Mouse (Mus musculus): Measurements from ENCODE around the gene Tor1a.

Tor1a gene

DNA sequence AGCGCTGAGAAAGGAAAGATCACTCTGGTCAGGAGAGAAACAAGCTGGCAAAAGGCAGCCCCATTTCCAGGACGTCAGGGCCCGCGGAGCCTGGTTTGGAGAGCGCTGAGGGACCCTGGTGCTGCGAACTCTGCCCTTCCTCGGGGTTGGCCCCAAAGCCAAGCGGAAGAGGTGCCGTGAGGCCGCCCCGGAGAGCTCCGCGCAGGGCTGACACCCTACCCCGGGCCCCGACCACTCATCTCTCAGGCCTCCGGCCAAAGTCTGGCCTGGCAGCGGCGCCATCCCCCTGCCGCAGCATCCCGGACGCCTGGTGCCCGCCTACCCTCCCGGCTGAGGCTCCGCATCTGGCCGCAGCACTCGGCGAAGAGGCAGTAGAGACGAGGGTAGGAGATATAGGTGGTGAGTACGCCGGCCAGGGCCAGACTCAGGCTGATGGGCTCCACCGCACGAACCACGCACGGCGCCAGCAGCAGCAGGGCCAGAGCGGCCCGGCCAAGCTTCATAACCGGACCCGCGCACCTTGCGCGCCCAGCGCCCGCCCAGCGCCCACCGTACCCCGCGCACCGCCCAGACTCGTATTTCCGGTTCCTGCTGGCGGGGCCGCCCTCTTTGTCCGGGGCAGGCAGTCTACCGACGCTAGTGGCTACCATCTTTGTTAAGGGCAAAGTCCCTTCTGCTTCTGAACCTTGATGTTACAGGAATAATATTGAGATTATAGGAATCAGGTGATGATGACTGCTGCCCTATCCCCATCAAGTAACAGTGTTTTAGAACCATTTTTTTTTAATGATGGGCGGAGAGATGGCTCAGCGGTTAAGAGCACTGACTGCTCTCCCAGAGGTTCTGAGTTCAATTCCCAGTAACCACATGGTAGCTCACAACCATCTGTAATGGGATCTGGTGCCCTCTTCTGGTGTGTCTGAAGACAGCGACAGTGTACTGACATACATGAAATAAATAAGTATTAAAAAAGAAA, at the start of gene Tor1a:
TSS of gene Tor1a (minus strand) at position 582 of the 976 bp plus-strand sequence.
- in situ Hi-C loops (cut with MboI, MseI), result no loop called here

DNA sequence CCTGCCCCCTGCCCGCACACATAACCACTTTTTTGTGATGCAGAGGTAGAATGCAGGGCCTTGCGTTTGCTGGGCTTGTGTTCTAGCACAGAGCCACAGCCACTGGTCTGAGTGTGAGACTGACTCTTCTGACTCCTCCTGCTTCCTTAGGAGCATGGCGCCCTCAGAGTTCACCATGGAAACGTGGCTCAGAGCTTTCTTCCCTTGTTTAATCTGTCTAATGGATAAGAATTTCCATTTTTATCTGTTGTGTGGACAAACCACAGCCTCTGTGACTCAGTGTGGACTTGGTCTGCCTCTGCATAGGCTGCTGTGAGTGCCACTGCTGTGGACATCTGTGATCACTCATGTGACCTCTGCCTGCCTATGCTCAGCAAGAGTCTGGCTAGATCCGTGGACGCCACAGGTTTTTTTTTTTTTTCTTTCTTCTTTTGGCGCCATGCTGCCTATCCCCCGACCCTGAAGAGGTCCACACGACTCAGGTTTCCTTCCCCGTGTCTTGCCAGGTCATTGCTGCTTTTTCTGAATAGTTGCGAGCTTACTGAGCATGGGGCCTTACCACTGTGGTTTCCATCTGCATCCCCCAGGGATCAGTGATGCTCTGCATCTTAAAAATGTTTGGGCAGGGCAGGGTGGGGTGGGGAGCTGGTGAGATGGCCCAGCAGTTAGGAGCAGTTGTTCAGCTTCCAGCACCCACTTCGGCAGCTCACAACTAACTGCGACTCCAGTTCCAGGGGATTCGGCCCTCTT, 45.8 kb upstream of the Tor1a start:
- in situ Hi-C loops (cut with MboI, MseI), result no loop called here

DNA sequence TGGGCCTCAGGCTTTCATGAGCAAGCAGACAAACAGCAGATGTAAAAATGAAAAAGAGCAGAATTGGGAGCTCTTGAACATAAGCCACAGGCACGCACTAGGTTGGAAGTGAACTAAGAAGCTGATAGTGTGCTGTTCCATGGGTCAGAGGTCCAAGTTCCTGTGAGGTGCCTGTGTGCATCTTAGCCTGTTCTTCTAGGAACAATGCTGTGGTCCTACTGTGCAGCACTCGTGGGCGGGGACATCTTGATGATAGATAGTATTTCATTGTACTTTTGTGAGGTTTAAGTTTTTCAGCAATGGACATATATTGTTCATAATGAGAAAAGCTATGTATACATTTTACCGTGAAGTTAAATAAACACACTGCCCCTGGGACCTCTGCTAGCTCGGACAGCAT, 39.5 kb upstream of the Tor1a start:
- in situ Hi-C loops (cut with MboI, MseI), result no loop called here

DNA sequence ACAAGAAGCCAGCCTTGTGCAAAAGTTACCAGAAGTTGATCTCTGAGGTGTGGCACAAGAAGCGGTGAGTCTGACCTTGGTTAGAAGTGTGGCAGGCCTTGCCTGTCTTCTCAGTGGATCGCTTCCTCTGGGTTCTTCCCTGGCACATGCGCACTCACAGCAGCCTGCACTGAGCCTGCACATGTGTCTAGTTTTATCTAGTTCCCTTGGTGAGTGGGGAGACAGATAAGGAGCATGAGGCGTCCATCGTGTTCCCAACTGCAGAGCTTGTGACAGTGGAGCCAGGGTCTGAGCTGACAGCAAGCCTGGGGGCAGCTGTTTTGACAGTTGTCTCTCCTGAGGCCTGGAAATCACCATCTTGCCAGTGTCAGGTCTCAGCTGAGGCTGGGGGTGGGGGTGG, 38.7 kb upstream of the Tor1a start:
- in situ Hi-C loops (cut with MboI, MseI), result no loop called here

DNA sequence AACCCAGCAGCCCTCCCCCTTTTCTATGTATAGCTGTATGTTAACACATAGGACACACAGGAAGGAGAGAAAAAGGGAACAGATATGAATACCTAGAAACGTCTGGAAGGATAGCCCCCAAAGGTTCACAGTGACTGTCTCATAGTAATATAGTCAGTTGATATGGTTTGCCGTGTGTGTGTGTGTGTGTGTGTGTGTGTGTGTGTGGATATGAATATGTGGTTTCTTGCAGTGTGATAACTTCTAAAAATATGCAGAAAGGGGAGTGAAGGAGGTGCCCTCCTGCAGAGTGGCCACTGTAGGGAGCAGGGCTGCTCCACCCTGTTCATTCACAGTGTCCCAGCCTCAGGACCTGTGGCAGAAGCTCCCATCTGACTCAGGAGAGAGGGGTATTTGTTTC, 37.7 kb upstream of the Tor1a start:
- in situ Hi-C loops (cut with MboI, MseI), result no loop called here

DNA sequence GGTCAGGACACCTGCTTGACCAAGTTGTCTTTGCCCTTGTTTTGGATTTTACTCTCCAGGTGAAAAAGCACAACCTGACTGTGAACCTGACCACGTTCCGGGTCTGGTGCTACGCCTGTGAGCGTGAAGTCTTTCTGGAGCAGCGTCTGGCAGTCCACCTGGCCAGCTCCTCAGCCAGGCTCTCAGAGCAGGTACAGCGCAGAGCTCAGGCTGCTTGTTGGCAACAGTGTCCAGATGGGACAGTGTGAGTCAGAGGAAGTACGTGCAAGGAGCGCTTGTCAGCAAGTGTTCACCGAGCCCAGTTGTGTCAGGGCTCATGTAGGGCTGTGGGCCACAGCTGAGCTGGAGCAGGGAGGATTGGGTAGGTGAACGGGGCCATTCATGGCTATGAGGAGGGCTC, 35.1 kb upstream of the Tor1a start:
- in situ Hi-C loops (cut with MboI, MseI), result no loop called here

DNA sequence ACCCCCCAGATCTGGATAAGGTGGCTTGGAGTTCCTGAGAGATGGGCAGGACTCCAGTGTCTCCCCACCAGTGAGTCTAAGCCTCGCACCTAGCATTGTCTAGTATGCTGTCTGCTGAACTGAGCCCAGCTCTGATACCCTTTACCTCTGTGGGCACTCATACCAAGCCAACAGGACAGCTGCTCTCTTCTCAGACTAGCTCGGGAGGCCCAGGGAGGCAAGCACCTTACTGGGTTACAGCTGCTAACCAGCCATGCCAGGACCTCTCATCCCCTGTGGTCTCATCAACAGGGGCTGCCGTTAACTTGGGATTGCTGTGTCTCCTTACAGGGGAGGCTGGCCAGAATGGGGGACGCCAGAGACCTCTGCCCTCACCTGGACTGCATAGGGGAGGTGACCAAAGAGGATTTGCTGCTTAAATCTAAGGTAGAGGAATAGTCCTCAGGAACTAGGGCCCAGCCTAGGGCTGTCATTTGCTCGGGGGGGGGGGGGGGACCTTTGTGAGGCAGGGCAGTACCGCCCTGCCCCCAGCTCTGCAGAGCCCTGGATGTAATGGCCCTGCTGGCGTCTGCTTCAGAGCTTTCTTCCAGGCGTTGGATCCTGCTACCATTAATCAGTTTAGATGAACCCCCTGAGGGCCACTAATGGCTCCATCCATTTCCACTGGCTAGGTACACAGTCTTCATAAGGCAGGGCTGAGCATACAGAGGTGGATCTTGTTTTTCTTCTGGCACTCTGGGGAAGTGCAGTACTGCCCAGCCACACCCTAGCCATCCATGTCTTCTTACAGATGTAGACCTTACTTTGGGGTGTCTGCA, 30.9 kb upstream of the Tor1a start:
- in situ Hi-C loops (cut with MboI, MseI), result no loop called here

DNA sequence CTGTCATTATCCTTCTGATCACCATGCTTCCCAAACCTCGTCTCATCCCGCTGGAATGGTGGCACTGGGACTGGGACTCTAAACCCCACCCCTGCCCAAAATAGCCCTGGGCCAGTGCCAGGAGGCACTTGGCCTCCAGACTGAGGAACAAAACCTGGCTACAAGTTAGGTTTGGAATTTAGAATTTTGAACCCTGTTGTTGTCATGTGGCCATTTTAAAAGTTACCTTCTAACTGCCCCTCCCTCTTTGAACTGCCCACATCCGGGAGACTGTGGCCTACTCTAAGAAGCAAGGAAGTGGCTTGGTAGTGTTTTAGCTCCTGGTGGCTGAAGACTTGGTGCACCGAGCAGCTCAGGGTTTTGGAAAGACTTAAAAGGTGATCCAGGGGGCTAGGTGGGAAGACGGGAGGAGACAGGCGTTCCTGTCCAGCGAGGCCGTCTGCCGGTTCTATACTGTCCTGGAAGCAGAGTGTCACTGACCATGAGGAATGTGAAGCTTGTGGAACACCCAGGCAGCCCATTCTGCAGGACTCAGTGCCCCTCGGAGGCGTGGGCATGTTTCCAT, 27.8 kb upstream of the Tor1a start:
- in situ Hi-C loops (cut with MboI, MseI), result no loop called here

DNA sequence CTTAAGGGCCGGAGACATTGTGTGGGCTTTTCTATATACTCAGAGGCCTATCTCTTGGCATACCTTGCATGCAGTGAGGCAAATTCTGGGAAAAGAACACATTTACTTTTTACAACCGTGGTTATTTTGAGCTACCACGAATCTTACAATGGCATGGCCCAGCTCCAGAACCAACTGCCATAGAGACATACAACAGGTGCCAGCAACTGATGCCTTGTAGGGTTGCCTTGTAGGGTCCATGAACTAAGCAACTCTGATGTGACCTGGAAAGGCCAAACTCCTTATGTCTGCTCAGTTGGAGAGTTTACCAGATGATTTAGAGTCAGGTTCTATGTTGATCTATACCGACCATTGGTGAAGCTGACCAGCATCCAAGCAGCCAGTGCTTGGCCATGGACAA, 27.1 kb upstream of the Tor1a start:
- in situ Hi-C loops (cut with MboI, MseI), result no loop called here

DNA sequence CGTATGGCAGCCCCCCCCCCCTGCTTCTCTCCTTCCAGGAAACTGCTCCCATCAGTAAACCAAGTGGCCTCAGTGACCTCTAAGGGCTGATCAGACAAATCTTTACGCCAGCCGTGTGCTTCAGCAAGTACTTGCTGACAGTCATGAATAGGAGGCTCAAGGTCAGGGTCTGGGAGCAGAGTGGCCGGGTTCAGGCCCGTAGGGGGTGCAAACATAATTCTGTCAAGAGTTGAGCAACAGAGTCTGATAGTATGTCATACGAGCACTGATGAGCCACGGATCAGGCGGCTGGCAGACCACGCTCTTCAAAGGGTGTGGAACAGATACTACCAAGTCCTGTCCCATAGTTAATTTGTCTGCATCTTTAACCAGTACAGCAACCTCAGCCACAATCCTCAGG, 22.5 kb upstream of the Tor1a start:
- in situ Hi-C loops (cut with MboI, MseI), result no loop called here

DNA sequence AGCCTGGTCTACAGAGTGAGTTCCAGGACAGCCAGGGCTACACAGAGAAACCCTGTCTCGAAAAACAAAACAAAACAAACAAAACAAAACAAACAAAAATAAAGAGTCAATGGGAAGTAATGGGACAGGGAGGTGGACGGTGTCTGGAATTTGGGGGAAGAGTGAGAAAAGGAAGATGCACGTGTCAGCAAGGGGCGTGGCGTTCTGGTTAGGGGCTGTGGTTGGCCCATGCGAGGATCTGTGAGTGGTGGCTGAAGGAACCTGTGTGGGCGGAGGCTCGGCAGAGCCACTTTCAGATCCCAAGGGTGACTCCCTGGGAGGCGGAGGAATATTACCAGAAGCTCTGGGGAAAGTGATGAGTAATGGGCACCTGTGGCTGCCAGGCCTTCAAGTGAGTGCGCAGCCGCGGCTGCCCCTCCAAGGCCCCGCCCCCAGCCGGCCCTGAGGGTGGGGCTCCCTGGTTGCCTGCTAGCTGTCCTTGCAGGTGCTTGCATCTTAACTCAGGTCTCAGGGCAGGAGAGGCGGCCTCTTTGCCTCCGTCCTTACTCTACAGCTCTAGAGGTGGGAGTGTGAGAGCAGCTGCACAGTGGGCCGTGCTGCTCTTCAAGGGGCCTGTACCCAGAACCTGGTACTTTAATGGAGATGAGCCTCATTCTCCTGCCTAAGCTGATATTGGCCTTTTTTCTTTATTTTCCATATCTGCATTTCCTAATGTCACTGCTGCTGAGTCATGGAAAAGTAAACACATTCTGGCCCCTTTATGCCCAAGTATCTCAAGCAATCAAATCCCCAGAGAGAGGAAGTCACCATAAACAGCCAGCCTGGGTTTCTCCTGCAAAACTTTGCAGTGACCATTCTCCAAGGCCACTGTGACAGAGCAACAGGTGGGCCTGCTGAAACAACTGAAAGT, 17.6 kb upstream of the Tor1a start:
- in situ Hi-C loops (cut with MboI, MseI), result no loop called here

DNA sequence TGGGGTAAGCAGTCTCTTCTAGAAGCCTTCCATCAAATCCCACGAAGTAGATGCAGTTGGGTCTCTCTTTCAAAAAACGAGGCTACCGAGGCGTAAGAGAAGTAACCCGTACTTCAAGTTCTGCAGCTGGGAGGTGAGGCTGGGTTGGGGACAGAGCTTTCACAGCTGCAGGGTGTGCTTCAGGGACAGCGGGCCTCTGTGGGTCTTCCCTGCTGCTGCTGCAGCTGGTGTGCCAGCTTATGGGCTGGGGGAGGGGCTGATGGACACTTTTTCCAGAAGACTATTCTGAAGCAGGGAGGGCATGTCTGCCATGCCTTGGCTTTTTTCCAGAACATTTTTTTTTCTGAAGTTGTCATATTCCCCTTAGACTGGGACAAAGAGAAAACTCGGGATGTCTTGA, 15.3 kb upstream of the Tor1a start:
- in situ Hi-C loops (cut with MboI, MseI), result no loop called here

DNA sequence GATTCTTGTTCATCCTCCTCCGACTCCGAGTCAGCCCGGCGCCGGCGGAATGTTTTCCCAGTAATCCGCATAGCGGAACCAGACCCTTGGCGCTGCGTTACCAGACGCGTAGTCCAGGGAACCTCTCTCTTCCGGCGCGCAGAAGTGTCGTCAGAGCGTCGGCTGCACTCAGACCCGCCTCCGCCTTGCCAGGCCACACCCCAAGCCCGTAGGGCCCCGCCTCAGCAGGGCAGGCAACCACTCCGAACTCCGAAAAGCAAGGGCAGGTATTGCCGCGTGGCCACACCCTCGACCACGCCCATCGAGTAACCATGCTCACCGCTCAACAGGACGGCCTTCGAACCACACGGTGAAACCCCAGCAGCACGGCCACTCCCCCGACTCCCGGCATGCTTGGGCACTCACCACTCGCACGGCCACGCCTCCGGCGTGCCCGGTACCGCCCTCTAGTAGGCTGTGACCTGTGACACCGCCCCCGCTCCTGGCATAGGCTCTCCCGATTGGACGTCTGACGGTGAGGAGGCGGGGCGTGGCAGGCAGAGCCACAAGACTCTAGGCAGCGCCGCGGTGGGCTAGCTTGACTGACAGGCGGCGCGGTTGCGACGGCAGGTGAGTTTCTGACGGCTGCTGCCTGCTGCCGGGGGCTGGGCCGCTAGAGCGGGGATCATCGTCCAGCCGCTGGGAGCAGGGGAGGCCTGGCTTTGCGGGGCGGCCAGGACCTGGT, 14.2 kb upstream of the Tor1a start, which contains the start of the genes BC005624 and Usp20:
TSS of gene BC005624 (minus strand) at position 412 of the 724 bp plus-strand sequence.
TSS of gene Usp20 (plus strand) at position 490 of the 724 bp plus-strand sequence.
- in situ Hi-C loops (cut with MboI, MseI), result no loop called here

DNA sequence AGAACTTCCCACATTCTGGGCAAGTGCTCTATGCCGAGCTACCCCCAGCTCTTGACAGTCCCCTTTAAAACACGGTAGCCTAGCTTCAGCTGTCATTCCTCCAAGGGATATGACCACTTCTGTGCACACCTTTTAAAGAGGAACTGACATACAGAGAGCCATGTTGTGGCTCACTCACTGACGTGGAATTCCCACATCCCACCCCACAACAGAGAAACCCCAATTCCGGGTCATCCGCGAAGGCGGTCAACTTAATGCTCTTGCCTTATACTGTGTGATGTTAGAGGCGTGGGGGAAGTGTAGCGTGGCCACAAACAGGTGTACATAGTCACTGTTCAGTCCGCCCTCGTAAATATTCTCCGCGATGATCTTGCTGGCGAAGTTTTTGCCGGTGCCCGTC, 907 bp downstream of the Tor1a start:
- in situ Hi-C loops (cut with MboI, MseI), result no loop called here

DNA sequence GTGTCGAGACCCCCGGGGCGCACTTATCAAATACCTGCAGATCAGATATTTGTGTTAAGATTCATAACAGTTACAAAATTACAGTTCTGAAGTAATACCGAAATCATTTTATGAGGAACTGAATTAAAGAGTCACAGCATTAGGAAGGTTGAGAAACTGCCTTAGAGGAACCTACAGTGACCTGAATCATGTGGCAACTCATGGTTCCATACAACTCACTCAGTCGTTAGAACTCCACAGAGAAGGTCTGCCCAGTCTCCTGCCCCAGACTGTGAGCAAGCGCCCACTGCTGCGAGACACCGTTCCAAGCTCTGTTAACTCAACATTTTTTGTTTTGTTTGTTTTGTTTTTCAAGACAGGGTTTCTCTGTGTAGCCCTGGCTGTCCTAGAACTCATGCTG, 2.1 kb downstream of the Tor1a start:
- in situ Hi-C loops (cut with MboI, MseI), result no loop called here

DNA sequence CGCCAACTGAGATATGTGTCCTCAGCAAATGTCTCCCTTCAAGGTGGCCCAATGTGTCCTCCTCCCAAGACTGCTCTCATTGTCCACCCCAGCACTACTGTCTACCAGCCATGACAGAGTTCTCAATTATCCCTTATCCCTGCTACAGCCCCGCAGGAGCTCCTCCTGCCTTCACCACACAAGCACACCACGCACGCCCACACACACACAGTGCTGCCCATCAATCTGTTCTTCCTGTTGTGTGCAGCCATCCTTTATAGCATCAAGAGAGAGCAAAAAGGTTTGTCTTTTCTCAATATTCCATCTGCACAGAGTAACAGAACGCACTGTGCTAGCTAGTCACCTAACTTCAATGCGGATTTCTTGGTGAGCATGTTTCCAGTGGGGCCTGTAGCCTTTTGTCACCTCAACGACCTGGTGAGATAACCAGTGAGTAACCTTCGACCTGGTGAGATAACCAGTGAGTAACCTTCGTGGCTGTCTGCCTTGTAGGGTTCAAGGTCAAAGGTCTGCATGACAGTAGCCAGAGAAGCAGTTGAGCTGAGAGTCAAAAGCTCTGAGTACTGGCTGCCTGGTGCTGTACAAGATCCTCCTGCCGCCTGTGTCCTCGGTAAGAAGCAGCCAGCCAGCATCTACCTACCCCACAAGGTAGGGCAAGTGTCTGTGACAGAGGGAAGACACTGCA, 5.0 kb downstream of the Tor1a start:
- in situ Hi-C loops (cut with MboI, MseI), result no loop called here

DNA sequence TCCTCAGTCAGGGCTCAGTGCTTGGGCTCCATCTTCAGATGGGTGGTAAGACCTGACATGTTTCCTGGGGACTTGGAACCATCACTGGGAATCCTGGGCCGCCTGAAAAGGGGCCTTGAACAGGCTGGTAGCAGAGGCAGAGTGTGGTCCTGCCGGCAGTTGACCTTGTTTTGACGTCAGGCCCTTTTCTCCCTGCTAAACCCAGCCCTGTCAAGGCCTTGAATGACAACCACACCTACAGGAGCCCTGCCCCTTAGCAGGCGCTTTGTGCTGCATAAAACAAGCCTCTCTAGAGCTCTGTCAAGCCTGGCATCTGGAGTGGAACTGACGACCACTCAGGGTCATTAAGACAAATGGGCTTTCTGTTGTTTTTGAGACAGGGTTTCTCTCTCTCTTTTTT, 7.9 kb downstream of the Tor1a start:
- in situ Hi-C loops (cut with MboI, MseI), result loop anchor here (5.0 kb wide), 1 partner anchor 192 kb away; the partner anchor contains the start of gene Gpr107

DNA sequence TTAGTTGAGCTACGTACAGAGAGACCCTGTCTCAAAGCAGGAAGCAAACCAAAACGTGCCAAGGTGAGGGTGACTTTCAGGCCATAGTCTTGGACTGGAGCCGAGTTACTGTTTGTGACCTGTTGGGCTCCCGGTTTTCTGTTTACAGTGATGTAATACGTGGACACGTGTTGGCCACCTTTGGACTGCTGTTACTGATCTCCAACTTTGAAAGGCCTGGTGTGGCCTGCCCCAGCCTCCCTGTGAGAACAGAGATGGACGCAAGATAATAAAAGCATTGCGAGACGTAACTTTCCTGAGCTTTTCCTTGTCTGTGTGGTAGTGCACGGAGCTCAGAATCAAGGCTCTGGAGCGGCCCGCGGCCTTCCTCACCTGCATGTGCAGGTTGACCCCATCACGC, 9.0 kb downstream of the Tor1a start:
- in situ Hi-C loops (cut with MboI, MseI), result loop anchor here (5.0 kb wide), 1 partner anchor 194 kb away; the partner anchor contains the start of gene Gpr107

DNA sequence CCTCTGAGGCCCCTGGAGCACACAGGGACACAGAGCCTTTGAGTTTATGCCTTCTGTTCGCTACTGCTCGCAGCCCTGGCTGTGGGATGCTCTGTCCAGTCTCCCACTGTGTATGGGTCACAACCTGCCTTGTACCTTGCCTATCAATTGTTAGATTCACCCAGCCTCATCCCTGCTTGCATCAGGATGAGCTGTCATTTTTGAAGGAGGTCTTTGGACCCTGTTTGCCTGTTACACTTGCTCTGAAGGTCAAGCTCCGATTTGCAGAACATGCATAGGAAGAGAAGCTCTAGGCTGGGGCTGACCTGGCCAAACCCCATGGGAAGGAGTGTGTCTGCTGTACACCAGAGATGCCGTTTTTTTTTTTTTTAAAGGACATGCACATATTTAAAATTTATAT, 10.2 kb downstream of the Tor1a start:
- in situ Hi-C loops (cut with MboI, MseI), result loop anchor here (5.0 kb wide), 1 partner anchor 195 kb away; the partner anchor contains the start of gene Gpr107
